Mouse (Mus musculus) kidney, postnatal 36 days (tissue): ENCODE results near the gene Rhbdl1.
A peak's percentile ranks its signal among the peaks of the same experiment; 100 is the strongest.

Experiments used
- DNase-seq, 2 experiments: peaks; one replicate each; pipeline ENCODE4 v3.0.0; 2021 to 2022; ENCODE audit warnings: mixed read lengths in 2 of 2

The Rhbdl1 gene

GRCm38 (mm10) chr17:25839455-25840235 is 2.5 kb upstream of the Rhbdl1 start:
- peak; percentile 73 to 76 for DNase-seq

- no peak for DNase-seq
These were observed 1.8 kb upstream of the Rhbdl1 start for GRCm38 (mm10) chr17:25838904-25839303.

- DNase-seq: no peak
These were observed 438 bp upstream of the Rhbdl1 start for GRCm38 (mm10) chr17:25837533-25837932.

- DNase-seq: peak; percentile 53 to 59
These were observed 559 bp downstream of the Rhbdl1 start for GRCm38 (mm10) chr17:25836397-25837075.

GRCm38 (mm10) chr17:25835816-25836215 is 1.3 kb downstream of the Rhbdl1 start:
- DNase-seq: peak in 1 of 2 experiments; percentile 32

- peak in 1 of 2 experiments; percentile 26 for DNase-seq
These were observed 1.8 kb downstream of the Rhbdl1 start for GRCm38 (mm10) chr17:25835301-25835700.

- peak in 1 of 2 experiments; percentile 26 for DNase-seq
These were observed 2.4 kb downstream of the Rhbdl1 start for GRCm38 (mm10) chr17:25834595-25835222.

GRCm38 (mm10) chr17:25833961-25834594 is 3.0 kb downstream of the Rhbdl1 start:
- DNase-seq: peak; percentile 78 to 83

GRCm38 (mm10) chr17:25833291-25833663 is 3.8 kb downstream of the Rhbdl1 start, which contains the start of gene Stub1:
Gene Stub1, minus strand, starts transcription at chr17:25833404.
- DNase-seq: peak; percentile 96 to 97

GRCm38 (mm10) chr17:25832436-25833290 is 4.4 kb downstream of the Rhbdl1 start:
- peak; percentile 100 for DNase-seq

- DNase-seq: peak in 1 of 2 experiments; percentile 63
These were observed 5.4 kb downstream of the Rhbdl1 start for GRCm38 (mm10) chr17:25831451-25832281.

GRCm38 (mm10) chr17:25830806-25831431 is 6.2 kb downstream of the Rhbdl1 start:
- DNase-seq: no peak

- DNase-seq: no peak
These were observed 6.8 kb downstream of the Rhbdl1 start for GRCm38 (mm10) chr17:25830200-25830753.

GRCm38 (mm10) chr17:25829558-25830017 is 7.5 kb downstream of the Rhbdl1 start:
- no peak for DNase-seq

- peak; percentile 85 to 89 for DNase-seq
These were observed 8.2 kb downstream of the Rhbdl1 start, which contains the start of gene Jmjd8 for GRCm38 (mm10) chr17:25828712-25829557. Gene Jmjd8, plus strand, starts transcription at chr17:25828867.

GRCm38 (mm10) chr17:25828223-25828594 is 8.9 kb downstream of the Rhbdl1 start:
- no peak for DNase-seq

GRCm38 (mm10) chr17:25827546-25828222 is 9.4 kb downstream of the Rhbdl1 start:
- DNase-seq: no peak

GRCm38 (mm10) chr17:25827011-25827410 is 10.1 kb downstream of the Rhbdl1 start:
- DNase-seq: no peak
